Mouse (Mus musculus) T-helper 2 cell (primary cell): ENCODE data around the gene Twf2.
"Not testable (repeated sequence)": the region's sequence is repeated elsewhere in the genome, so short reads cannot be mapped to it uniquely, and the experiment has no call there.

Source experiments
- in situ Hi-C: fragments of 300-600 bp; cut with MboI, MseI; formaldehyde crosslinking; loops from one replicate; pipeline ENCODE4 v1.15.1; 2025; ENCODE audit warnings: high pct_unique_total_duplicates

Gene Twf2

GRCm38 (mm10) chr9:106202819-106203636, at the start of gene Twf2:
Twf2 (plus strand) TSS chr9:106203108.
- in situ Hi-C loops: loop anchor here (10.0 kb wide), 1 partner anchor 1542 kb away; no protein-coding TSS in a partner anchor

GRCm38 (mm10) chr9:106154106-106154505, 48.8 kb upstream of the Twf2 start:
- in situ Hi-C loops: no loop called here

GRCm38 (mm10) chr9:106156419-106156818, 46.5 kb upstream of the Twf2 start:
- in situ Hi-C loops: no loop called here

GRCm38 (mm10) chr9:106156921-106157622, 45.8 kb upstream of the Twf2 start:
- in situ Hi-C loops: no loop called here

GRCm38 (mm10) chr9:106157623-106157925, 45.3 kb upstream of the Twf2 start:
- in situ Hi-C loops: no loop called here

- in situ Hi-C loops: no loop called here
Measured at GRCm38 (mm10) chr9:106158037-106158491, 44.8 kb upstream of the Twf2 start, which contains the start of gene Glyctk. Glyctk (minus strand) TSS chr9:106158138.

GRCm38 (mm10) chr9:106159237-106159636, 43.7 kb upstream of the Twf2 start:
- in situ Hi-C loops: no loop called here

- in situ Hi-C loops: no loop called here
Measured at GRCm38 (mm10) chr9:106159784-106160301, 43.1 kb upstream of the Twf2 start.

GRCm38 (mm10) chr9:106160426-106160825, 42.5 kb upstream of the Twf2 start:
- in situ Hi-C loops: no loop called here

GRCm38 (mm10) chr9:106166709-106167108, 36.2 kb upstream of the Twf2 start:
- in situ Hi-C loops: no loop called here

- in situ Hi-C loops: no loop called here
Measured at GRCm38 (mm10) chr9:106167241-106167640, 35.7 kb upstream of the Twf2 start.

- in situ Hi-C loops: no loop called here
Measured at GRCm38 (mm10) chr9:106167703-106168102, 35.2 kb upstream of the Twf2 start.

- in situ Hi-C loops: not testable (repeated sequence)
Measured at GRCm38 (mm10) chr9:106169006-106169405, 33.9 kb upstream of the Twf2 start.

GRCm38 (mm10) chr9:106169917-106170316, 33.0 kb upstream of the Twf2 start:
- in situ Hi-C loops: no loop called here

- in situ Hi-C loops: no loop called here
Measured at GRCm38 (mm10) chr9:106170556-106171345, 32.2 kb upstream of the Twf2 start, which contains the start of gene Wdr82. Wdr82 (plus strand) TSS chr9:106170928.

GRCm38 (mm10) chr9:106171346-106172158, 31.4 kb upstream of the Twf2 start:
- in situ Hi-C loops: no loop called here

GRCm38 (mm10) chr9:106172527-106172926, 30.4 kb upstream of the Twf2 start:
- in situ Hi-C loops: no loop called here

GRCm38 (mm10) chr9:106173363-106173762, 29.5 kb upstream of the Twf2 start:
- in situ Hi-C loops: no loop called here

- in situ Hi-C loops: no loop called here
Measured at GRCm38 (mm10) chr9:106175552-106176200, 27.2 kb upstream of the Twf2 start.

GRCm38 (mm10) chr9:106176769-106177168, 26.1 kb upstream of the Twf2 start:
- in situ Hi-C loops: no loop called here
